Mouse (Mus musculus) E14TG2a.4 (cell line): ENCODE data around the gene Bace2.

Source experiments
- CTCF ChIP-seq: conservative IDR thresholded peaks from 2 replicates; pipeline ENCODE4 v1.5.1; 2014; ENCODE audit warnings: low read length
- NANOG ChIP-seq: IDR thresholded peaks from 2 replicates; pipeline ENCODE4 v1.6.1; 2014; ENCODE audit warnings: borderline replicate concordance, low read length, mixed read lengths
- POU5F1 ChIP-seq: IDR thresholded peaks from 2 replicates; pipeline ENCODE4 v1.6.1; 2014; ENCODE audit warnings: low read length, borderline replicate concordance

GRCm38 (mm10) chr16:97310570-97310846, 46.0 kb upstream of the Bace2 start:
- TF ChIP-seq CTCF: no peak
- no peak for TF ChIP-seq POU5F1
- TF ChIP-seq NANOG: no peak
